12 mouse cellular contexts compared by ENCODE assay signal in the genomic region with DNA sequence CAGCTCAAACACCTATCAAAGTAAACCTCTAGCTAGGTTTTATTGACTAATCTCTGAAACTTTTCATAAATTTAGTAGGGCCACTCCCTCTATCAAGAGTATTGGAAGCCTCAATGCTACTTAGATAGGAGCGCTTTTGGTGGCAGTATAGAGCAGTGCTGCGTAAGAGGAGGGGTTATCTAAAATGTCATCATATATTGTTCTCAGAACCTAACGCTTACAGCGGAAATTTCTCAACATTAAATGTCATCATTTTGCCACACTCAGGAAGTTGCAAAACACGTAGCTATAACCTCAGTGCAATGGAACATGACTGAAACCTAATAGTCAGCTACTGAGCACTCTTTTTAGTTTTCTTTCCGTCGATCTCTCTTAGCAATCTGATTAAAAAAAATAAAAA.
DNase-seq lines count a peak whose midpoint lies in the region; ATAC-seq and TF ChIP-seq lines count a peak whose summit lies in the region.
"Had no signal": no experiment of that assay in that cellular context is flagged by ENCODE, and none has a peak within 500 bp of the region (broad histone marks: within the 10 kb centered on the region; RNA-seq: fewer than 3 reads in every experiment).

No protein-coding gene starts in this region.

- 10% methylated on average over 7 of the region's 7 CpGs for whole genome bisulfite sequencing in thymus, adult 2 months

- no peak overlapping the region for H3K4me3 ChIP-seq in thymus, adult 2 months (ENCODE audit: control insufficient read depth, insufficient read depth, low read length)
- H3K4me3 ChIP-seq in gastrocnemius, adult 2 months = no peak overlapping the region
- H3K4me3 ChIP-seq: forebrain, embryonic 13.5 days; heart, embryonic 12.5 days; lung, embryonic 15.5 days had no signal

- peak; percentile 12 for DNase-seq in thymus, adult 2 months
- no peak for DNase-seq in thymus, adult 18-20 months
- peak; percentile 60 for DNase-seq in lung, postnatal 36 days
- no peak for DNase-seq in gastrocnemius, adult 2 months
- DNase-seq in urinary bladder, postnatal 25 days (ENCODE audit: low spot score) = no peak
- DNase-seq in adrenal gland, postnatal 36 days = no peak
- DNase-seq: adrenal gland, postnatal 14 days; kidney, adult 11 months had no signal

- TF ChIP-seq POLR2A in thymus, adult 2 months (IDR thresholded peaks at IDR 0.05; ENCODE audit: control insufficient read depth, extremely low read depth, insufficient read depth, low read length, poor library complexity) = no peak

- no peaks in the 10 kb centered on the region for H3K36me3 ChIP-seq in thymus, adult 2 months (ENCODE audit: control insufficient read depth, insufficient read depth, low read length)
- H3K36me3 ChIP-seq: heart, embryonic 12.5 days; lung, embryonic 15.5 days had no signal

- no peak overlapping the region for H3K27ac ChIP-seq in thymus, adult 2 months (ENCODE audit: control insufficient read depth, insufficient read depth, low read length)
- no peak overlapping the region for H3K27ac ChIP-seq in gastrocnemius, adult 2 months
- H3K27ac ChIP-seq: forebrain, embryonic 13.5 days; lung, embryonic 15.5 days had no signal

- intact Hi-C loops in gastrocnemius, adult 2 months (cut with DNase I) = no loop called here

- no peaks in the 10 kb centered on the region for H3K4me1 ChIP-seq in thymus, adult 2 months (replicated peaks; ENCODE audit: control insufficient read depth, insufficient read depth, low read length)
- H3K4me1 ChIP-seq: forebrain, embryonic 13.5 days; heart, embryonic 12.5 days; lung, embryonic 15.5 days had no signal

- peak; percentile 51; the same call in 1 of the 2 replicates for ATAC-seq in erythroblast, adult 5-6 weeks (replicated peaks; ENCODE audit: low FRiP score, poor library complexity, severe bottlenecking)
- ATAC-seq: forebrain, embryonic 13.5 days had no signal

- no peak for TF ChIP-seq CTCF in thymus, adult 2 months (IDR thresholded peaks at IDR 0.05; ENCODE audit: borderline replicate concordance, control insufficient read depth, extremely low read depth, insufficient read depth, low read length, poor library complexity)
- no peak for TF ChIP-seq CTCF in gastrocnemius, adult 2 months (IDR thresholded peaks at IDR 0.05)

- no peaks in the 10 kb centered on the region for H3K27me3 ChIP-seq in thymus, adult 2 months (ENCODE audit: control insufficient read depth, insufficient read depth, low read length)
- H3K27me3 ChIP-seq: forebrain, embryonic 13.5 days; heart, embryonic 12.5 days; lung, embryonic 15.5 days had no signal

Comparison
In these comparisons a context has a peak if more than half of its experiments do, and no peak if none do; other contexts are left out.
1. DNase-seq: peak in thymus, adult 2 months (single experiment) and lung, postnatal 36 days (single experiment); none in thymus, adult 18-20 months (0 of 2), gastrocnemius, adult 2 months (single experiment), urinary bladder, postnatal 25 days (single experiment) and adrenal gland, postnatal 36 days (0 of 2).